Mouse (Mus musculus) heart, embryonic 10.5 days (tissue): ENCODE data around the gene Tmem9b. TPM values are rescaled to one million over a fixed set of nuclear protein-coding genes. Genes with fewer than 3 reads are reported as not detected.

Experiments used
- DNase-seq: peaks from one replicate; pipeline ENCODE4 v3.0.0-alpha.2; 2017; ENCODE audit warnings: low spot score
- H3K27ac ChIP-seq: fragments of 300-500 bp; sonication (generic); 2 replicates; pipeline ENCODE4 v1.5.1; 2016; ENCODE audit warnings: mild to moderate bottlenecking
- H3K27me3 ChIP-seq: fragments of 300-500 bp; sonication (generic); 2 replicates; pipeline ENCODE4 v1.6.1; 2016; ENCODE audit warnings: mild to moderate bottlenecking; ENCODE audit not compliant: poor library complexity, insufficient read depth, severe bottlenecking
- H3K36me3 ChIP-seq: fragments of 300-500 bp; sonication (generic); 2 replicates; pipeline ENCODE4 v1.6.1; 2016; ENCODE audit warnings: mild to moderate bottlenecking, moderate library complexity
- H3K4me1 ChIP-seq: fragments of 300-500 bp; sonication (generic); 2 replicates; pipeline ENCODE4 v1.6.1; 2016; ENCODE audit warnings: mild to moderate bottlenecking
- H3K4me3 ChIP-seq: fragments of 300-500 bp; sonication (generic); 2 replicates; pipeline ENCODE4 v1.5.1; 2016; ENCODE audit warnings: mild to moderate bottlenecking, moderate library complexity
- H3K9me3 ChIP-seq: fragments of 300-500 bp; sonication (generic); 2 replicates; pipeline ENCODE4 v1.6.1; 2016; ENCODE audit warnings: mild to moderate bottlenecking, moderate library complexity
- WGBS: fragments of 180-500 bp; shearing (Covaris S2); methylation state at CpG from one replicate; pipeline ENCODE4 v1.1.7; 2016; 5-methylcytosine and 5-hydroxymethylcytosine counted together
- polyA plus RNA-seq: library from polyadenylated mRNA; unstranded; fragments of >200 nt; fragmentation: Nextera tagmentation; extraction: Ambion mirVana; gene quantifications from 2 replicates; pipeline ENCODE4 v1.2.1, GENCODE M21; 2016

Tmem9b gene
- polyA plus RNA-seq, 1 experiment from 2014 or later, result 45.9 TPM

GRCm38 (mm10) chr7:109700213-109700612 is 52.5 kb downstream of the Tmem9b start:
- Histone ChIP-seq H3K27me3 (no peaks in the 10 kb centered on the region), H3K36me3 (no peaks in the 10 kb centered on the region), H3K4me3 (no peak overlapping the region), H3K27ac (no peak overlapping the region), H3K4me1 (peaks cover 14% of the 10 kb centered on the region; the same call in 1 of the 2 replicates), H3K9me3 (no peaks in the 10 kb centered on the region)
- no peak for DNase-seq

- no peak for DNase-seq
- H3K4me3 ChIP-seq, result no peak overlapping the region
- WGBS, result 81% methylated on average over 10 of the region's 10 CpGs
- 0 out of 2 replicates have a peak, but pooled peaks cover 4% of the 10 kb centered on the region for H3K4me1 ChIP-seq
- H3K9me3 ChIP-seq, result no peaks in the 10 kb centered on the region
- no peaks in the 10 kb centered on the region for H3K36me3 ChIP-seq
- H3K27me3 ChIP-seq, result no peaks in the 10 kb centered on the region
- H3K27ac ChIP-seq, result peak overlapping the region; percentile 31; the same call in 1 of the 2 replicates
Observed at GRCm38 (mm10) chr7:109695339-109695726, 57.3 kb downstream of the Tmem9b start.

GRCm38 (mm10) chr7:109694576-109695338 is 57.9 kb downstream of the Tmem9b start:
- Histone ChIP-seq H3K9me3 (no peaks in the 10 kb centered on the region), H3K27ac (no peak overlapping the region), H3K4me3 (no peak overlapping the region), H3K27me3 (no peaks in the 10 kb centered on the region), H3K4me1 (0 out of 2 replicates have a peak, but pooled peaks cover 4% of the 10 kb centered on the region), H3K36me3 (no peaks in the 10 kb centered on the region)
- whole genome bisulfite sequencing, result 80% methylated on average over 13 of the region's 13 CpGs
- no peak for DNase-seq

- H3K36me3 ChIP-seq, result no peaks in the 10 kb centered on the region
- no peaks in the 10 kb centered on the region for H3K27me3 ChIP-seq
- no peaks in the 10 kb centered on the region for H3K9me3 ChIP-seq
- WGBS, result 85% methylated on average over 5 of the region's 5 CpGs
- peaks cover 14% of the 10 kb centered on the region for H3K4me1 ChIP-seq
- no peak overlapping the region for H3K27ac ChIP-seq
- no peak for DNase-seq
- no peak overlapping the region for H3K4me3 ChIP-seq
Observed at GRCm38 (mm10) chr7:109690961-109691360, 61.7 kb downstream of the Tmem9b start.

- 87% methylated on average over 3 of the region's 3 CpGs for WGBS
- no peak for DNase-seq
- no peak overlapping the region for H3K27ac ChIP-seq
- no peaks in the 10 kb centered on the region for H3K36me3 ChIP-seq
- peaks cover 14% of the 10 kb centered on the region for H3K4me1 ChIP-seq
- no peaks in the 10 kb centered on the region for H3K9me3 ChIP-seq
- no peak overlapping the region for H3K4me3 ChIP-seq
- no peaks in the 10 kb centered on the region for H3K27me3 ChIP-seq
Observed at GRCm38 (mm10) chr7:109690101-109690500, 62.6 kb downstream of the Tmem9b start.

GRCm38 (mm10) chr7:109686585-109687128 is 66.0 kb downstream of the Tmem9b start:
- Histone ChIP-seq H3K4me3 (no peak overlapping the region), H3K27me3 (no peaks in the 10 kb centered on the region), H3K4me1 (peaks cover 10% of the 10 kb centered on the region), H3K36me3 (no peaks in the 10 kb centered on the region), H3K9me3 (no peaks in the 10 kb centered on the region), H3K27ac (no peak overlapping the region)
- WGBS, result 66% methylated on average over 9 of the region's 9 CpGs
- DNase-seq, result no peak

Other genes starting within 250 kb of the Tmem9b start
- gene Trim66, start 244.7 kb downstream of the Tmem9b start, polyA plus RNA-seq, result 0.08 TPM in 1 of 2 replicates, not detected in the other
- gene Rpl27a, start 233.7 kb downstream of the Tmem9b start, polyA plus RNA-seq, result 91.3 and 105 TPM in 2 replicates
- gene St5, start 49.3 kb downstream of the Tmem9b start, polyA plus RNA-seq, result 37.7 and 39.9 TPM in 2 replicates
- gene Akip1, start 49.2 kb downstream of the Tmem9b start, polyA plus RNA-seq, result 32.5 and 34.6 TPM in 2 replicates
- 0.11 TPM in 1 of 2 replicates, not detected in the other for gene BC051019, start 29.0 kb downstream of the Tmem9b start, polyA plus RNA-seq
- not detected in 2 replicates for gene Ascl3, start 21.1 kb downstream of the Tmem9b start, polyA plus RNA-seq
- gene Nrip3, start 29.1 kb upstream of the Tmem9b start, polyA plus RNA-seq, result 0.24 and 1.3 TPM in 2 replicates
- gene Scube2, start 112.8 kb upstream of the Tmem9b start, polyA plus RNA-seq, result 4.7 and 11.3 TPM in 2 replicates
- gene Dennd5a, start 207.6 kb upstream of the Tmem9b start, polyA plus RNA-seq, result 27.7 and 28.4 TPM in 2 replicates
- 61.1 and 65.6 TPM in 2 replicates for gene Tmem41b, start 234.1 kb upstream of the Tmem9b start, polyA plus RNA-seq